Mouse (Mus musculus) stomach, embryonic 14.5 days (tissue): ENCODE data around the gene Tfap2c. TPM values are rescaled to one million over a fixed set of nuclear protein-coding genes. Genes with fewer than 3 reads are reported as not detected.

Source experiments
- ATAC-seq: fragments of 200-750 bp; cut with Nextera tagmentation; 2 replicates; pipeline ENCODE4 v1.8.0; 2017; ENCODE audit warnings: low read depth, moderate TSS enrichment; ENCODE audit not compliant: insufficient number of reproducible peaks, insufficient read depth, low FRiP score
- H3K27ac ChIP-seq: fragments of 300-500 bp; sonication (generic); 2 replicates; pipeline ENCODE4 v1.5.1; 2014; ENCODE audit warnings: mild to moderate bottlenecking, low read length, moderate library complexity, mixed read lengths
- H3K27me3 ChIP-seq: fragments of 300-500 bp; sonication (generic); 2 replicates; pipeline ENCODE4 v1.6.1; 2014; ENCODE audit warnings: low read length, control low read depth, mixed read lengths; ENCODE audit not compliant: control insufficient read depth, insufficient read depth
- H3K36me3 ChIP-seq: fragments of 300-500 bp; sonication (generic); 2 replicates; pipeline ENCODE4 v1.6.1; 2014; ENCODE audit warnings: mild to moderate bottlenecking, control low read depth, low read length, moderate library complexity, mixed read lengths; ENCODE audit not compliant: control insufficient read depth, insufficient read depth
- H3K4me1 ChIP-seq: fragments of 300-500 bp; sonication (generic); 2 replicates; pipeline ENCODE4 v1.6.1; 2014; ENCODE audit warnings: low read length, control low read depth, mixed read lengths; ENCODE audit not compliant: control insufficient read depth, insufficient read depth
- H3K4me2 ChIP-seq: fragments of 300-500 bp; sonication (generic); replicated peaks from 2 replicates; pipeline ENCODE4 v1.6.1; 2014; ENCODE audit warnings: low read depth, low read length, control low read depth
- H3K4me3 ChIP-seq: fragments of 300-500 bp; sonication (generic); 2 replicates; pipeline ENCODE4 v1.5.1; 2014; ENCODE audit warnings: low read depth, low read length, control low read depth
- H3K9ac ChIP-seq: fragments of 300-500 bp; sonication (generic); replicated peaks from 2 replicates; pipeline ENCODE4 v1.6.1; 2014; ENCODE audit warnings: low read depth, mild to moderate bottlenecking, control low read depth, low read length, moderate library complexity, mixed read lengths
- H3K9me3 ChIP-seq: fragments of 300-500 bp; sonication (generic); 2 replicates; pipeline ENCODE4 v1.6.1; 2016; ENCODE audit warnings: low read depth, low read length, control low read depth; ENCODE audit not compliant: control insufficient read depth
- WGBS: fragments of 180-500 bp; shearing (Covaris S2); extraction: QIAGEN DNeasy Blood & Tissue Kit; methylation state at CpG from one replicate; pipeline ENCODE4 v1.1.7; 2014; 5-methylcytosine and 5-hydroxymethylcytosine counted together
- polyA plus RNA-seq: library from polyadenylated mRNA; unstranded; fragments of >200 nt; fragmentation: Nextera tagmentation; extraction: Ambion mirVana; gene quantifications from 2 replicates; pipeline ENCODE4 v1.2.1, GENCODE M21; 2014

The Tfap2c gene
- polyA plus RNA-seq, 1 experiment from 2014 or later, result 5.6 TPM

DNA sequence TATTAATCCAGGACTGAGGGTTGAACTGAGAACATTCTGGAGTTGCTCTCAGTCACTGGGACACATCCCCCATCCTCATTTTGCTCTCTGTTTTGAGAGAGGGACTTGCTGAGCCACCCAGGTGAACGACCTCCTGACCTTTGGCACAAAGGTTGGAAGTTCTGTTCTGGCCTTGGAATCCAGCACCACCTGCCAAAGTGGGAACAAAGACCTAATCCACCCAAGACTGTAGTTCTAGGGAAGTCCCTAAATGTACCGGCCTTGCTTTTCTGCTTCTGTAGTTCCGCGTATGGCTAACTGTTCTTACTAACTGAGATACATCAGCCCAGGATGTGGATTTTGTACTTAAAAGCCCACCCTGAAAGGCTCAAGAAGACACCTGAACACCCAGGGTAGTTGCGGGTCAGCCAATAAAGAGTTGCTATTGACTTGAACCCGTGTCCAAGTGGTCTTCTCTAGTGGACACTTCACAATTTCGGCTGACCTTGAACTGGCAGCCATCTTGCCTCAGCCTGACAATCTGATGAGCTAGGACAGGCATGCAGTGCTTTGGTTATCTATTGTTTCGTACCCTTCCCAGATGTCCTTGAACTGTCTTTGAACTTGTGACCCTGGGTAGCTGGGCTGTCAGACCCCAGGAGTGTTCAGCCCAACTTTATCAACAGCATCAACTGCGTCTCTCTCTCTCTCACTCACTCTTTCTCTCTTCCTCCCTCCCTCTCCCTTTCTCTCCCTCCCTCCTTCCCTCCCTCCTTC, 28.6 kb upstream of the Tfap2c start:
- 83% methylated on average over 9 of the region's 9 CpGs for WGBS
- no peak overlapping the region for H3K4me3 ChIP-seq
- ATAC-seq, result no peak

GRCm38 (mm10) chr2:172522528-172522927, 26.9 kb upstream of the Tfap2c start:
- no peak for ATAC-seq
- H3K4me1 ChIP-seq, result no peaks in the 10 kb centered on the region
- WGBS, result 82% methylated on average over 11 of the region's 12 CpGs
- no peaks in the 10 kb centered on the region for H3K36me3 ChIP-seq
- no peak overlapping the region for H3K4me2 ChIP-seq
- H3K4me3 ChIP-seq, result no peak overlapping the region
- H3K27ac ChIP-seq, result no peak overlapping the region
- no peaks in the 10 kb centered on the region for H3K27me3 ChIP-seq
- H3K9ac ChIP-seq, result no peak overlapping the region
- no peaks in the 10 kb centered on the region for H3K9me3 ChIP-seq

More for the DNA sequence above, 28.6 kb upstream of the Tfap2c start:
- Histone ChIP-seq H3K9me3 (no peaks in the 10 kb centered on the region), H3K36me3 (no peaks in the 10 kb centered on the region), H3K4me2 (no peak overlapping the region), H3K9ac (no peak overlapping the region), H3K4me1 (no peaks in the 10 kb centered on the region), H3K27ac (no peak overlapping the region), H3K27me3 (no peaks in the 10 kb centered on the region)

DNA sequence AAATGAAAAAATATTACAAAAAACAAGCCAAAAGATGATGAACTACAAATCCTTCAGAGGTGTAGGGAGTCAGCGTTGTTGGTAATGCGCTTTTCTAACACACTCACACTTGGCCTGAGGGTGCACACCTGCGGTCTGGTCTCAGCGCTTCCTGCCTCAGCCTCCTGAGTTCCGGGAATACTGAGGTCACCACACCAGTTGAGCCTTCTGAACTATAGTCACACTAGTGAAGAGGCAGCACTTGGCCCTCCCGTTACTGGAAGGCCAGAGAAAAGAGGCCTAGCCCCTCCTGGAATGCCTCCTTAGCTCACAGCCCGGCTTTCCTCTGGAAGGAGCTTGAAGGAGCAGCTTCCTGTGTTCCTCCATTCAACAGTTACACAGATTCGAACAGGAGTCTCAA, 22.2 kb upstream of the Tfap2c start:
- Histone ChIP-seq H3K4me2 (no peak overlapping the region), H3K27ac (no peak overlapping the region), H3K36me3 (no peaks in the 10 kb centered on the region), H3K4me3 (no peak overlapping the region), H3K4me1 (no peaks in the 10 kb centered on the region), H3K9ac (no peak overlapping the region), H3K27me3 (no peaks in the 10 kb centered on the region), H3K9me3 (no peaks in the 10 kb centered on the region)
- 84% methylated on average over 8 of the region's 8 CpGs for WGBS
- no peak for ATAC-seq

GRCm38 (mm10) chr2:172543987-172544386, 5.4 kb upstream of the Tfap2c start:
- 35% methylated on average over 4 of the region's 4 CpGs for WGBS

DNA sequence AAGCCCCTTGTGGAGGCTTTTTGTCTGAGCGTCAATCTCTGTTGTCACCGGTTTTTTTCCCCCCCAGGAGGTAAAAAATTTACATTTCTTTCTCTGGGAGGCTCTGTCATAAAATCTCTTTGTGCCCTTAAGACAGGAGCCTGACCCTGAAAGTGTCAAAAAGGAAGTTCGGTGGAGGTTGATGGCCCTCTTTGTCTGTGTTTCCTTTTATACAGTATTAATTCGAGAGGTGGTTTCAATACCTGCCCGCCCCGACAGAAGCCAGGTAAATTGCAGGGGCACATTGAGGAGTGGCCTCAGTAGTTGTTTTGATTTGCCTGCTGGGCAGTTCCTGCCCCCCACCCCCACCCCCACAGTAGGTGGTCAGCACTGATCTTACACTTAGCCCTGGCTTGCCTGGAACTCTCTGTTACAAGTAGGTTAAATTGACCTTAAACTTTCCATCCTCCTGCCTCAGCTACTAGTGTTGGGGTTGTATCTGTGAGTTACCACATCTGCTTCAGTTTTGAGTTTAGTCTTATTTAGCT, 4.7 kb upstream of the Tfap2c start:
- ATAC-seq, result no peak
- Histone ChIP-seq H3K27ac (no peak overlapping the region), H3K9me3 (peaks cover 7% of the 10 kb centered on the region; the same call in 1 of the 2 replicates), H3K4me2 (no peak overlapping the region), H3K4me3 (no peak overlapping the region), H3K27me3 (peaks cover 50% of the 10 kb centered on the region), H3K9ac (no peak overlapping the region), H3K4me1 (peaks cover 7% of the 10 kb centered on the region; the same call in 1 of the 2 replicates), H3K36me3 (no peaks in the 10 kb centered on the region)
- WGBS, result 11% methylated on average over 6 of the region's 6 CpGs

More at GRCm38 (mm10) chr2:172543987-172544386, 5.4 kb upstream of the Tfap2c start:
- H3K27me3 ChIP-seq, result peaks cover 43% of the 10 kb centered on the region
- H3K4me2 ChIP-seq, result no peak overlapping the region
- H3K9me3 ChIP-seq, result peaks cover 7% of the 10 kb centered on the region; the same call in 1 of the 2 replicates
- no peak overlapping the region for H3K4me3 ChIP-seq
- ATAC-seq, result no peak
- no peaks in the 10 kb centered on the region for H3K36me3 ChIP-seq
- no peak overlapping the region for H3K9ac ChIP-seq
- no peak overlapping the region for H3K27ac ChIP-seq
- 0 out of 2 replicates have a peak, but pooled peaks cover 2% of the 10 kb centered on the region for H3K4me1 ChIP-seq

GRCm38 (mm10) chr2:172545592-172546235, 3.7 kb upstream of the Tfap2c start:
- Histone ChIP-seq H3K9me3 (no peaks in the 10 kb centered on the region), H3K4me2 (no peak overlapping the region), H3K4me1 (peaks cover 11% of the 10 kb centered on the region; the same call in 1 of the 2 replicates), H3K27ac (no peak overlapping the region), H3K27me3 (peaks cover 58% of the 10 kb centered on the region), H3K9ac (no peak overlapping the region), H3K4me3 (no peak overlapping the region), H3K36me3 (no peaks in the 10 kb centered on the region)
- ATAC-seq, result no peak
- whole genome bisulfite sequencing, result 8% methylated on average over 35 of the region's 35 CpGs

DNA sequence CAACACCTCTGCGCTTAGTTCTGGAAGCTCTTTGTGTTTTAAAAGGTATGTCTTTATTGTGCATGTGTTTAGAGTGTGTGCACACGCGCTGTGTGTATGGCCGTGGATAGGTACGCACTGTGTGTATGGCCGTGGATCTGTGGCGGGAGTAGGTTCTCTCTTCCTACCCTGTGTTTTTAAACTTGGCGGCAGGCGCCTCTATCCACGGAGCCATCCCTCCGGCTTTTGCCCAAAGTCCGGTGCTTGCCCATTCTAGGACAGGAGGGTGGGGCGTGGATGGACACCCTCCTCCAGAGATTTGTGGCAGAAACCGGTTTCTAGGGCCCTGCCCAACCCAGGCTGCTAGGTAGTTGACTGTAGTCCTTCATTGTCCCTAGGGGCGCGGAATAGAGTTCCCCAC, 2.8 kb upstream of the Tfap2c start:
- H3K4me3 ChIP-seq, result no peak overlapping the region
- no peak for ATAC-seq

GRCm38 (mm10) chr2:172547116-172547515, 2.3 kb upstream of the Tfap2c start:
- peaks cover 65% of the 10 kb centered on the region for H3K27me3 ChIP-seq
- H3K4me3 ChIP-seq, result no peak overlapping the region
- no peak overlapping the region for H3K27ac ChIP-seq
- no peaks in the 10 kb centered on the region for H3K36me3 ChIP-seq
- WGBS, result 0% methylated on average over 21 of the region's 21 CpGs
- ATAC-seq, result peak; percentile 74
- no peak overlapping the region for H3K9ac ChIP-seq
- 0 out of 2 replicates have a peak overlapping the region, but pooled peaks have one; percentile 6 for H3K4me2 ChIP-seq
- H3K4me1 ChIP-seq, result peaks cover 11% of the 10 kb centered on the region; the same call in 1 of the 2 replicates
- H3K9me3 ChIP-seq, result no peaks in the 10 kb centered on the region

More for the DNA sequence above, 2.8 kb upstream of the Tfap2c start:
- WGBS, result 15% methylated on average over 15 of the region's 16 CpGs
- H3K27me3 ChIP-seq, result peaks cover 60% of the 10 kb centered on the region
- H3K4me1 ChIP-seq, result peaks cover 11% of the 10 kb centered on the region; the same call in 1 of the 2 replicates
- no peaks in the 10 kb centered on the region for H3K36me3 ChIP-seq
- H3K27ac ChIP-seq, result no peak overlapping the region
- no peaks in the 10 kb centered on the region for H3K9me3 ChIP-seq
- no peak overlapping the region for H3K9ac ChIP-seq
- H3K4me2 ChIP-seq, result no peak overlapping the region
